Mouse (Mus musculus) ES-Bruce4 (cell line): ENCODE measurements at regions not wholly inside any gene's neighbourhood (a gene's known extent, or its start where the extent isn't known, plus 50 kb on each side); places are given as distances from the start of the nearest gene placed in this dataset.

Experiments
- H3K27ac ChIP-seq: 2 replicates; pipeline ENCODE4 v1.5.1; 2012; ENCODE audit warnings: low read length, inconsistent platforms; ENCODE audit not compliant: insufficient read depth
- H3K27me3 ChIP-seq: 2 replicates; pipeline ENCODE4 v1.6.1; 2012; ENCODE audit warnings: mild to moderate bottlenecking, low read length, inconsistent platforms; ENCODE audit not compliant: control insufficient read depth, poor library complexity, insufficient read depth, severe bottlenecking
- H3K36me3 ChIP-seq: 2 replicates; pipeline ENCODE4 v1.6.1; 2012; ENCODE audit warnings: inconsistent platforms, mild to moderate bottlenecking, low read length, moderate library complexity; ENCODE audit not compliant: control insufficient read depth, poor library complexity, insufficient read depth, severe bottlenecking
- H3K4me1 ChIP-seq: one replicate; pipeline ENCODE4 v1.8.1; 2011; ENCODE audit warnings: low read length; ENCODE audit not compliant: control insufficient read depth, insufficient read depth
- H3K4me3 ChIP-seq: 2 replicates; pipeline ENCODE4 v1.5.1; 2011; ENCODE audit warnings: low read depth, mild to moderate bottlenecking, low read length
- H3K9ac ChIP-seq: 2 replicates; pipeline ENCODE4 v1.6.1; 2012; ENCODE audit warnings: low read depth, mild to moderate bottlenecking, inconsistent platforms; ENCODE audit not compliant: poor library complexity, severe bottlenecking
- H3K9me3 ChIP-seq: replicated peaks from 2 replicates; pipeline ENCODE4 v1.6.1; 2012; ENCODE audit warnings: mild to moderate bottlenecking, low read length, inconsistent platforms; ENCODE audit not compliant: control insufficient read depth, poor library complexity, insufficient read depth, severe bottlenecking
- CTCF ChIP-seq: IDR thresholded peaks from one replicate; pipeline ENCODE4 v1.8.1; 2011; ENCODE audit warnings: low read depth, low read length
- EP300 ChIP-seq: IDR thresholded peaks from 2 replicates; pipeline ENCODE4 v1.6.1; 2011; ENCODE audit warnings: low read depth, low read length; ENCODE audit not compliant: insufficient read depth
- POLR2A ChIP-seq: IDR thresholded peaks from one replicate; pipeline ENCODE4 v1.8.1; 2011; ENCODE audit warnings: low read length; ENCODE audit not compliant: insufficient read depth

DNA sequence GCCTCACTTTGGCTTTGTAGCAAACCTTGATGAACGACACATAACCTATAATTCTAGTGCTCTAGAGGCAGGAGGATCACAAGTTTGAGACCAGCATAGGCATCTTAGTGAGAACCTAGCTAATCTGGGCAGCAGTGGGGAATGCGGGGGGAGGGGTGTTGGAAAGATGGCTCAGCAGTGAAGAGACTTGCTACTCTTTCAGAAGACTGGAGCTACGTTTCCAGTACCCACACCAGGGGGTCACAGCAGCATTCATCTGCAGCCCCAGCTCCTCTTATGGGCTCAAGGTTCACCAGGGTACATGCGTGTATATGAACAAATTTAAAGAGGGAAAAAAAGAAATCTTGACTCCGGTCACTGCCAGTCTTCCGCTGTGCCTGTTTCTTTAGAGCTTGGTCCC lies 55.5 kb upstream of the Nkx1-1 start:
- Histone ChIP-seq H3K27ac (no peak overlapping the region), H3K9ac (no peak overlapping the region), H3K36me3 (peaks cover 3% of the 10 kb centered on the region; the same call in 1 of the 2 replicates), H3K9me3 (no peaks in the 10 kb centered on the region), H3K4me3 (no peak overlapping the region), H3K4me1 (no peaks in the 10 kb centered on the region), H3K27me3 (no peaks in the 10 kb centered on the region)
- no peak for TF ChIP-seq CTCF

DNA sequence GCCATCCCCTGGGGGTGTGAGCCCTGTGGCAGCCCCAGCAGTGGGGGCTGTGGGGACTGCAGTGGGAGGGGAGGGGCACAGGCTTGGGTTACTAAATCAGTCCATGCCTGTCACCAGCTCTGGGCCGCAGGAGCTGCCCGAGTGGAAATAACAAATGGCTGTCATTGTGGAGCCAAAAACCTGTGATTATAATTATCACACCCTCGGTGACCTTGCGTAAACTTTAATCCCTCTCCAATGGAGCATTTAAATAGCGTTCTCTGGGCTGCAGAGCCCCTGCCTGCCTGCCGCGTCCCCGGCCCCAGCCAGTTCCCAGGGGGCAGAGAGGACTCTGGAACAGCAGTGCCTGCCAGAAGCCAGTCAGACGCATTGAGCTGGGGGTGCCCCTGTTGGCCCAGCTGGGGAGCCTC lies 54.4 kb upstream of the Nkx1-1 start:
- Histone ChIP-seq H3K4me1 (no peaks in the 10 kb centered on the region), H3K4me3 (no peak overlapping the region), H3K27me3 (no peaks in the 10 kb centered on the region), H3K36me3 (peaks cover 3% of the 10 kb centered on the region; the same call in 1 of the 2 replicates), H3K9ac (no peak overlapping the region), H3K9me3 (no peaks in the 10 kb centered on the region), H3K27ac (no peak overlapping the region)
- no peak for TF ChIP-seq POLR2A
- no peak for TF ChIP-seq EP300
- no peak for TF ChIP-seq CTCF

DNA sequence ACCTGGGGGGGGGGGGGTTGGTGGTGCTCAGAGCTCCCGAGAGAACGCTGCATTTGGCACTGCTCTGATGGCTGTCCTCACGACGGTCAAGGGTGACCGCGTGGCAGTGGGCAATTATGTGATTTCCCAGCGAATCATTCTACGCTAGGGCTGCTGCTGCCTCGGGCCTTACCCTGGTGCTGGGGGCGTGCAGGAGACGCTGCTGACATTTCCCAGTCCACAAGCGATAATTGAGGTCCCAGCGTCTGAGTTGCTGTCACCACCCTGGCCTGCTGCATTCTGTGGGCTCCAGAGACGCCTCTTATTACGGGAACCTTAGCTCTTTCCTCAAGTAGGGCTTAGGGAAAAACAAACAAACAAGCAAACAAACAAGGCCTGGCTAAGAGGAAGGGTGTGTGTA lies 52.0 kb upstream of the Nkx1-1 start:
- no peaks in the 10 kb centered on the region for H3K36me3 ChIP-seq
- H3K4me1 ChIP-seq = no peaks in the 10 kb centered on the region
- H3K4me3 ChIP-seq = no peak overlapping the region
- no peak overlapping the region for H3K27ac ChIP-seq
- no peaks in the 10 kb centered on the region for H3K27me3 ChIP-seq
- no peak for TF ChIP-seq POLR2A
- TF ChIP-seq CTCF = no peak
- TF ChIP-seq EP300 = no peak
- no peak overlapping the region for H3K9ac ChIP-seq
- H3K9me3 ChIP-seq = no peaks in the 10 kb centered on the region
